Mouse (Mus musculus): ENCODE measurements at regions not wholly inside any gene's neighbourhood (a gene's known extent, or its start where the extent isn't known, plus 50 kb on each side); places are given as distances from the start of the nearest gene placed in this dataset.
"Not testable (repeated sequence)": the region's sequence is repeated elsewhere in the genome, so short reads cannot be mapped to it uniquely, and the experiment has no call there.

GRCm38 (mm10) chr10:99336091-99336490 lies 73.1 kb downstream of the Dusp6 start:
- Histone ChIP-seq H3K4me1 (ENCODE audit: control insufficient read depth in 1 of 2, insufficient read depth in 2 of 2, low read length in 2 of 2) (no peaks in the 10 kb centered on the region), H3K36me3 (ENCODE audit: control insufficient read depth in 1 of 2, insufficient read depth in 2 of 2, low read length in 2 of 2) (no peaks in the 10 kb centered on the region), H3K4me3 (ENCODE audit: control insufficient read depth in 1 of 2, insufficient read depth in 1 of 2, low read depth in 2 of 2, low read length in 2 of 2) (no peak overlapping the region), H3K27me3 (ENCODE audit: control insufficient read depth in 1 of 2, insufficient read depth in 2 of 2, low read length in 2 of 2) (no peaks in the 10 kb centered on the region), H3K27ac (ENCODE audit: control insufficient read depth, low read depth, low read length) (no peak overlapping the region), H3K9me3 (replicated peaks; ENCODE audit: insufficient read depth, low read length) (no peaks in the 10 kb centered on the region), H3K9ac (ENCODE audit: control insufficient read depth, low read depth, low read length, poor library complexity, severe bottlenecking) (no peak overlapping the region), H3K79me2 (ENCODE audit: control insufficient read depth, insufficient read depth, low read length, poor library complexity) (no peaks in the 10 kb centered on the region)
- DNase-seq (ENCODE audit: low read depth, low spot score) = no peak
- TF ChIP-seq HCFC1 (IDR thresholded peaks at IDR 0.05; ENCODE audit: low read depth, low read length) = no peak
- no peak for TF ChIP-seq MYC (IDR thresholded peaks at IDR 0.05; ENCODE audit: low read depth, low read length)

- not testable (repeated sequence) for H3K79me2 ChIP-seq (ENCODE audit: control insufficient read depth, insufficient read depth, low read length, poor library complexity); H3K36me3 ChIP-seq (ENCODE audit: control insufficient read depth in 1 of 2, insufficient read depth in 2 of 2, low read length in 2 of 2); H3K27me3 ChIP-seq (ENCODE audit: control insufficient read depth in 1 of 2, insufficient read depth in 2 of 2, low read length in 2 of 2); H3K9ac ChIP-seq (ENCODE audit: control insufficient read depth, low read depth, low read length, poor library complexity, severe bottlenecking); H3K9me3 ChIP-seq (replicated peaks; ENCODE audit: insufficient read depth, low read length); H3K4me3 ChIP-seq (ENCODE audit: control insufficient read depth in 1 of 2, insufficient read depth in 1 of 2, low read depth in 2 of 2, low read length in 2 of 2); DNase-seq (ENCODE audit: low read depth, low spot score); H3K27ac ChIP-seq (ENCODE audit: control insufficient read depth, low read depth, low read length); H3K4me1 ChIP-seq (ENCODE audit: control insufficient read depth in 1 of 2, insufficient read depth in 2 of 2, low read length in 2 of 2)
Measured at GRCm38 (mm10) chr10:99338790-99339189, 75.8 kb downstream of the Dusp6 start.

GRCm38 (mm10) chr10:99339291-99339912 lies 76.4 kb downstream of the Dusp6 start:
- not testable (repeated sequence) for DNase-seq (ENCODE audit: low read depth, low spot score); H3K9me3 ChIP-seq (replicated peaks; ENCODE audit: insufficient read depth, low read length); H3K4me1 ChIP-seq (ENCODE audit: control insufficient read depth in 1 of 2, insufficient read depth in 2 of 2, low read length in 2 of 2)

GRCm38 (mm10) chr10:99340057-99340456 lies 77.0 kb downstream of the Dusp6 start:
- not testable (repeated sequence) for H3K79me2 ChIP-seq (ENCODE audit: control insufficient read depth, insufficient read depth, low read length, poor library complexity); H3K27ac ChIP-seq (ENCODE audit: control insufficient read depth, low read depth, low read length); H3K4me1 ChIP-seq (ENCODE audit: control insufficient read depth in 1 of 2, insufficient read depth in 2 of 2, low read length in 2 of 2); H3K9ac ChIP-seq (ENCODE audit: control insufficient read depth, low read depth, low read length, poor library complexity, severe bottlenecking); H3K4me3 ChIP-seq (ENCODE audit: control insufficient read depth in 1 of 2, insufficient read depth in 1 of 2, low read depth in 2 of 2, low read length in 2 of 2); H3K9me3 ChIP-seq (replicated peaks; ENCODE audit: insufficient read depth, low read length); H3K27me3 ChIP-seq (ENCODE audit: control insufficient read depth in 1 of 2, insufficient read depth in 2 of 2, low read length in 2 of 2); DNase-seq (ENCODE audit: low read depth, low spot score); H3K36me3 ChIP-seq (ENCODE audit: control insufficient read depth in 1 of 2, insufficient read depth in 2 of 2, low read length in 2 of 2)

More at GRCm38 (mm10) chr10:99339291-99339912, 76.4 kb downstream of the Dusp6 start:
- not testable (repeated sequence) for H3K4me3 ChIP-seq (ENCODE audit: control insufficient read depth in 1 of 2, insufficient read depth in 1 of 2, low read depth in 2 of 2, low read length in 2 of 2); H3K27ac ChIP-seq (ENCODE audit: control insufficient read depth, low read depth, low read length); H3K9ac ChIP-seq (ENCODE audit: control insufficient read depth, low read depth, low read length, poor library complexity, severe bottlenecking); H3K27me3 ChIP-seq (ENCODE audit: control insufficient read depth in 1 of 2, insufficient read depth in 2 of 2, low read length in 2 of 2); H3K79me2 ChIP-seq (ENCODE audit: control insufficient read depth, insufficient read depth, low read length, poor library complexity); H3K36me3 ChIP-seq (ENCODE audit: control insufficient read depth in 1 of 2, insufficient read depth in 2 of 2, low read length in 2 of 2)

Data from MEL (cell line).